In the genomic region with DNA sequence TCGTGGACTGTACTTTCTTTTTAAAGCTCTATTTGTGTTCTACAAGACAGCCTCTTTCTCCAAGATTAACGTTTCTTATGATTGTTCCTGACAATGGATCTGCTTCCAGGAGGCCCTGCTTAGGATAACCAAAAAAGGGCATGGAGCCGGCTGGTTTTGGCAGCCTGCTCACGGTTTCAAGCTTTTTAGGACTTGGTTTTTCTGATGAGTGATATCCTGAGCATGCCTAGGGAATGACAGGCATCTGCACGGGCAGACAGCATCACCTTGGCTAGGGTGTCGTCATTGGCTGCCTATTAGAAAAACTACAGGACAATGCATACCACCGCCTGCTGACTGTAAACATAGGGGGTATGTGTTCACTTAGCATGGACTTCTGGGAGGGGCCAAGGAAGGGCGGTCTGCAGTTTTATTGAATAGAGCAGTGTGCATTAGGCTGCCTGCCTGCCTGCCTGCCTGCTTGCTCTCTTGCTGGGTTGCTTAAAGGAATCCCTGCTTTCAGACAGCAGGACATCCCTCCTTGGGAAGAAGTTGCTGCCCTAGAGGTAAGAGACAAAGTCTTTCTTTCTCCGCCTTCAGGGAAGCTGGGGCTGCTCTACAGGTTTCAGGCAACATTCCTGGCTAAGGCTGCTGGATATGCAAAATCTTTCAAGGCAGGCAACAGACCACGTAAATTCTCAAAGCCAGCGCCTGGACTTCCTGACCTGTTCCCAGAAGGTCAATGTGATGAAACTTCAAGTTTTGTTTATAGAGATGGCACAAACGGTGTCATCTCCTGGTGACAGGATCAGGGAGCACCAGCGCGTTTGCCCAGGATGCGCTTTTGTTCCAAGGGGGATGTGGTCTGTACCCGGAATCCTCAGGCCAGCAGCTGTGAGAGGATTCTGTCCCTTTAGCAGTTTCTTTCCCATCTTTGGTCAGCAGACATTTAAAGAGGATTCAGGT, we compare ENCODE assay signal across 8 mouse cellular contexts. TPM values are rescaled to one million over a fixed set of nuclear protein-coding genes. Genes with fewer than 3 reads are reported as not detected.
DNase-seq lines count a peak whose midpoint lies in the region; ATAC-seq and TF ChIP-seq lines count a peak whose summit lies in the region.

Gene Cald1, plus strand, starts transcription at position 380 of the 945 bp plus-strand sequence.

- no peak for TF ChIP-seq CTCF in intestine, postnatal 0 days (IDR thresholded peaks at IDR 0.05; ENCODE audit: low read depth)

- peak; percentile 66; the same call in 1 of the 2 replicates for ATAC-seq in intestine, postnatal 0 days
- peak; percentile 92 for ATAC-seq in limb, embryonic 15.5 days (ENCODE audit: insufficient number of reproducible peaks, low FRiP score, low TSS enrichment, low read depth)
- ATAC-seq in erythroid progenitor cell, adult 5-6 weeks (replicated peaks; ENCODE audit: low FRiP score, poor library complexity, severe bottlenecking): no peak

- no peaks in the 10 kb centered on the region for H3K9me3 ChIP-seq in intestine, postnatal 0 days (ENCODE audit: control insufficient read depth)
- H3K9me3 ChIP-seq in limb, embryonic 15.5 days: no peaks in the 10 kb centered on the region

- no peaks in the 10 kb centered on the region for H3K27me3 ChIP-seq in intestine, postnatal 0 days (replicated peaks; ENCODE audit: control insufficient read depth, insufficient read depth, low read length)
- no peaks in the 10 kb centered on the region for H3K27me3 ChIP-seq in limb, embryonic 15.5 days

- peak; percentile 68 for DNase-seq in MN1 (ENCODE audit: low spot score)
- no peak for DNase-seq in gonadal fat pad, adult 2 months (ENCODE audit: low read depth)
- peak; percentile 55 for DNase-seq in neural tube, embryonic 10.5 days (ENCODE audit: extremely low spot score, low spot score)
- DNase-seq in frontal cortex, postnatal 36 days (ENCODE audit: low spot score in 2 of 2): no peak

- H3K4me2 ChIP-seq in intestine, postnatal 0 days (replicated peaks; ENCODE audit: low read depth): peak within 1 kb of the TSS; percentile 57
- H3K4me2 ChIP-seq in limb, embryonic 15.5 days: peak within 1 kb of the TSS; percentile 49

- no peaks in the 10 kb centered on the region for H3K36me3 ChIP-seq in intestine, postnatal 0 days (ENCODE audit: control insufficient read depth, insufficient read depth)
- H3K36me3 ChIP-seq in limb, embryonic 15.5 days: no peaks in the 10 kb centered on the region

- H3K4me1 ChIP-seq in brown adipose tissue, adult 24 weeks (ENCODE audit: control insufficient read depth, insufficient read depth, insufficient read length, low read length): peaks cover 5% of the 10 kb centered on the region; the same call in 1 of the 2 replicates
- 0 out of 2 replicates have a peak, but pooled peaks cover 5% of the 10 kb centered on the region for H3K4me1 ChIP-seq in intestine, postnatal 0 days (replicated peaks; ENCODE audit: control insufficient read depth, insufficient read depth, low read length)
- peaks cover 27% of the 10 kb centered on the region for H3K4me1 ChIP-seq in limb, embryonic 15.5 days

- H3K9ac ChIP-seq in intestine, postnatal 0 days (ENCODE audit: low read depth, low read length): peak within 1 kb of the TSS; percentile 40
- peak within 1 kb of the TSS; percentile 33 for H3K9ac ChIP-seq in limb, embryonic 15.5 days

- WGBS in intestine, postnatal 0 days: 15% methylated on average over 16 of the region's 16 CpGs
- 5% methylated on average over 16 of the region's 16 CpGs for WGBS in limb, embryonic 15.5 days

- H3K27ac ChIP-seq in brown adipose tissue, adult 24 weeks (replicated peaks; ENCODE audit: low read depth, low read length): peak within 1 kb of the TSS; percentile 96
- peak within 1 kb of the TSS; percentile 58 for H3K27ac ChIP-seq in intestine, postnatal 0 days (ENCODE audit: low read depth, low read length)
- peak within 1 kb of the TSS; percentile 83 for H3K27ac ChIP-seq in limb, embryonic 15.5 days

- H3K4me3 ChIP-seq in brown adipose tissue, adult 24 weeks (ENCODE audit: insufficient read depth, low read depth, low read length): peak within 1 kb of the TSS; percentile 74
- H3K4me3 ChIP-seq in intestine, postnatal 0 days (ENCODE audit: low read depth, low read length): peak within 1 kb of the TSS; percentile 41
- peak within 1 kb of the TSS; percentile 50 for H3K4me3 ChIP-seq in limb, embryonic 15.5 days

RNA-seq across cellular contexts. Expression of gene Cald1, which starts in this region (rescaled TPM):
- polyA plus RNA-seq in brown adipose tissue, adult 24 weeks (2012; ENCODE audit: insufficient read depth, insufficient read length, missing spikeins): 37.2 and 65.2 TPM in 2 replicates
- polyA plus RNA-seq in gonadal fat pad, adult 2 months (2012; rRNA removed): 38.2 and 39.6 TPM in 2 replicates
- 239 and 283 TPM in 2 replicates for polyA plus RNA-seq in intestine, postnatal 0 days (2015; fragmentation: Nextera tagmentation; extraction: Ambion mirVana)
- polyA plus RNA-seq in limb, embryonic 15.5 days (2015; fragmentation: Nextera tagmentation; extraction: Ambion mirVana): 272 and 288 TPM in 2 replicates
- 1.8 and 4.2 TPM in 2 replicates for total RNA-seq in erythroid progenitor cell, adult 5-6 weeks (2015; ENCODE audit: low replicate concordance)
- 2.0 and 2.6 TPM in 2 replicates for total RNA-seq in erythroid progenitor cell, adult 5-6 weeks (2017; ENCODE audit: low replicate concordance)

Comparison
In these comparisons a context has a peak if more than half of its experiments do, and no peak if none do; other contexts are left out.
1. DNase-seq: peak in MN1 (single experiment) and neural tube, embryonic 10.5 days (single experiment); none in gonadal fat pad, adult 2 months (single experiment) and frontal cortex, postnatal 36 days (0 of 2).
2. Peak in every context shown above with its lines, with median percentiles within 50 percentile points of each other: H3K27ac ChIP-seq and H3K4me3 ChIP-seq.